Mouse (Mus musculus) intestine, postnatal 0 days (tissue): ENCODE results near the gene Tex14. TPM values are rescaled to one million over a fixed set of nuclear protein-coding genes. Genes with fewer than 3 reads are reported as not detected.

ENCODE experiments used
- ATAC-seq: fragments of 200-750 bp; cut with Nextera tagmentation; 2 replicates; pipeline ENCODE4 v1.8.0; 2017; ENCODE audit warnings: mild to moderate bottlenecking, moderate TSS enrichment, moderate library complexity
- H3K27ac ChIP-seq: fragments of 300-500 bp; sonication (generic); 2 replicates; pipeline ENCODE4 v1.5.1; 2014; ENCODE audit warnings: mild to moderate bottlenecking, low read depth, low read length, moderate library complexity
- H3K27me3 ChIP-seq: fragments of 300-500 bp; sonication (generic); replicated peaks from 2 replicates; pipeline ENCODE4 v1.6.1; 2014; ENCODE audit warnings: low read length, mixed read lengths; ENCODE audit not compliant: control insufficient read depth, insufficient read depth
- H3K36me3 ChIP-seq: fragments of 300-500 bp; sonication (generic); 2 replicates; pipeline ENCODE4 v1.6.1; 2014; ENCODE audit warnings: mild to moderate bottlenecking, moderate library complexity; ENCODE audit not compliant: control insufficient read depth, insufficient read depth
- H3K4me1 ChIP-seq: fragments of 300-500 bp; sonication (generic); replicated peaks from 2 replicates; pipeline ENCODE4 v1.6.1; 2014; ENCODE audit warnings: antibody characterized with exemption, low read length, mixed read lengths; ENCODE audit not compliant: control insufficient read depth, insufficient read depth
- H3K4me2 ChIP-seq: fragments of 300-500 bp; sonication (generic); replicated peaks from 2 replicates; pipeline ENCODE4 v1.6.1; 2014; ENCODE audit warnings: low read depth, mild to moderate bottlenecking, moderate library complexity
- H3K4me3 ChIP-seq: fragments of 300-500 bp; sonication (generic); 2 replicates; pipeline ENCODE4 v1.5.1; 2014; ENCODE audit warnings: low read depth, low read length
- H3K9ac ChIP-seq: fragments of 300-500 bp; sonication (generic); 2 replicates; pipeline ENCODE4 v1.6.1; 2014; ENCODE audit warnings: mild to moderate bottlenecking, low read depth, low read length
- H3K9me3 ChIP-seq: fragments of 300-500 bp; sonication (generic); 2 replicates; pipeline ENCODE4 v1.6.1; 2016; ENCODE audit warnings: mixed run types; ENCODE audit not compliant: control insufficient read depth
- CTCF ChIP-seq: sonication (generic); IDR thresholded peaks from 2 replicates; pipeline ENCODE4 v1.5.1; 2016; ENCODE audit warnings: low read depth, mild to moderate bottlenecking, control low read depth, antibody characterized with exemption, moderate library complexity
- WGBS: fragments of 180-500 bp; shearing (Covaris S2); extraction: QIAGEN DNeasy Blood & Tissue Kit; methylation state at CpG from one replicate; pipeline ENCODE4 v1.1.7; 2014; 5-methylcytosine and 5-hydroxymethylcytosine counted together
- polyA plus RNA-seq: library from polyadenylated mRNA; unstranded; fragments of >200 nt; fragmentation: Nextera tagmentation; extraction: Ambion mirVana; gene quantifications from 2 replicates; pipeline ENCODE4 v1.2.1, GENCODE M21; 2015

The Tex14 gene
- polyA plus RNA-seq, 1 experiment from 2014 or later: 1.8 TPM

GRCm38 (mm10) chr11:87603571-87603970 lies 198.7 kb downstream of the Tex14 start:
- ATAC-seq: no peak
- Histone ChIP-seq H3K4me2 (no peak overlapping the region), H3K36me3 (peaks cover 91% of the 10 kb centered on the region), H3K9me3 (no peaks in the 10 kb centered on the region), H3K4me3 (no peak overlapping the region), H3K9ac (no peak overlapping the region), H3K4me1 (no peaks in the 10 kb centered on the region), H3K27ac (no peak overlapping the region), H3K27me3 (no peaks in the 10 kb centered on the region)
- TF ChIP-seq CTCF: no peak
- 88% methylated on average over 2 of the region's 2 CpGs for WGBS

Other genes starting within 250 kb of the Tex14 start
- 1.4 and 1.7 TPM in 2 replicates for gene Ppm1e, start 46.0 kb upstream of the Tex14 start, polyA plus RNA-seq
- 1.9 and 2.0 TPM in 2 replicates for gene Rad51c, start 111 bp upstream of the Tex14 start, polyA plus RNA-seq
- not detected in 2 replicates for gene Gm11492, start 161.6 kb downstream of the Tex14 start, polyA plus RNA-seq
- 47.2 and 47.3 TPM in 2 replicates for gene Sept4, start 163.8 kb downstream of the Tex14 start, polyA plus RNA-seq
- gene Mtmr4, start 187.1 kb downstream of the Tex14 start, polyA plus RNA-seq: 11.1 and 12.2 TPM in 2 replicates
- 0.05 TPM in 1 of 2 replicates, not detected in the other for gene Hsf5, start 212.1 kb downstream of the Tex14 start, polyA plus RNA-seq